ENCODE assay signal across 11 mouse cellular contexts in the genomic region with DNA sequence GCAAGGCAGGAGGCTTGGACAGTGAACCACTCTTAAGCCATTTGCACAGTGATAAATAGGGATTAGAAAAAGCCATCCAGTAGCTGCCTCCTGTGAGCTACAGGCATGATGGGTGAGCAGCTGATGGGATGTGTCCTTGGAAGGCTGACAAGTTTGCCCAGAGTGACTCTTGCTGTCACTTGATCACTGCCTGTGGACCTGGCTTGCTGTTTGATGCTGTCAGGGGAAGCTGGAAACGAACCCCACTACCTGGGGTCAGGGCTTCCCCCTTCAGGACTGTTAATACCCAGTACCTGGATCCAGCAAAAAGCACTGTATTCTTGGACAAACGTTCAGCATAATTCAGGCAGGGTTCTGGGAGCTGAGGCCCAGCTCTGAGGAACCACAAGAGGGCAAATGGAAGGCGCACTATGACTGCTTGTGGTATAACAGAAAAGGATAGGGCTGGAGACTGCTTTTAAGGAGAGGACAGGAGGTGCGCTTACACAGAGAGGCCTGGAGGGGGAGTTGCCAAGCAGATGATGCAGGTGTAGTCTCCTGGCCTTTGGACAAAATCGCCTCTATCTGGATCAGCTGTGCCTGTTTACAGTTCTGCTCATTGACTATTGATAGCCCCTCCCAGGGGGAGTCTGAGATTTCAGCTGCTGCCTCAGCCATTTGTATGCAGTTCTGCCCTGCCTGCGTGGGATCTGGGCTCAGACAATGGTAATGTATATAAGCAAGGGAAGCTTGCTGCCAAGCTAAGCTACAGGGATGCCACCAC. TPM values are rescaled to one million over a fixed set of nuclear protein-coding genes. Genes with fewer than 3 reads are reported as not detected.
DNase-seq lines count a peak whose midpoint lies in the region; ATAC-seq and TF ChIP-seq lines count a peak whose summit lies in the region.
"Had no signal": no experiment of that assay in that cellular context is flagged by ENCODE, and none has a peak within 500 bp of the region (broad histone marks: within the 10 kb centered on the region; RNA-seq: fewer than 3 reads in every experiment).

No protein-coding gene starts in this region.

- peaks cover 9% of the 10 kb centered on the region; the same call in 1 of the 2 replicates for H3K4me1 ChIP-seq in neural tube, embryonic 11.5 days (ENCODE audit: control insufficient read depth, insufficient read depth, low read length)
- peaks cover 8% of the 10 kb centered on the region for H3K4me1 ChIP-seq in hindbrain, embryonic 16.5 days (ENCODE audit: control insufficient read depth, insufficient read depth, low read depth, low read length)
- no peaks in the 10 kb centered on the region for H3K4me1 ChIP-seq in neural tube, embryonic 14.5 days (ENCODE audit: control insufficient read depth, insufficient read depth, low read length)
- peaks cover 18% of the 10 kb centered on the region for H3K4me1 ChIP-seq in lung, adult 2 months (ENCODE audit: control insufficient read depth, insufficient read depth, low read length)

- ATAC-seq in neural tube, embryonic 11.5 days (ENCODE audit: insufficient read depth, low FRiP score, low TSS enrichment): peak; percentile 21; the same call in 1 of the 2 replicates
- ATAC-seq in hindbrain, embryonic 16.5 days: peak; percentile 25; the same call in 1 of the 2 replicates
- peak; percentile 42; the same call in 1 of the 2 replicates for ATAC-seq in neural tube, embryonic 14.5 days (ENCODE audit: low read depth)
- ATAC-seq: forebrain, embryonic 15.5 days had no signal

- no peak overlapping the region for H3K9ac ChIP-seq in neural tube, embryonic 11.5 days (ENCODE audit: low read length)
- no peak overlapping the region for H3K9ac ChIP-seq in hindbrain, embryonic 16.5 days (ENCODE audit: low read depth, low read length)
- H3K9ac ChIP-seq in neural tube, embryonic 14.5 days (replicated peaks; ENCODE audit: low read depth, low read length): no peak overlapping the region
- H3K9ac ChIP-seq: forebrain, embryonic 15.5 days; hindbrain, embryonic 15.5 days had no signal

- H3K4me2 ChIP-seq in neural tube, embryonic 11.5 days (ENCODE audit: low read depth): no peak overlapping the region
- no peak overlapping the region for H3K4me2 ChIP-seq in hindbrain, embryonic 16.5 days (ENCODE audit: low read length)
- no peak overlapping the region for H3K4me2 ChIP-seq in neural tube, embryonic 14.5 days (ENCODE audit: low read depth, low read length)
- H3K4me2 ChIP-seq: forebrain, embryonic 15.5 days; hindbrain, embryonic 15.5 days had no signal

- no peak overlapping the region for H3K27ac ChIP-seq in neural tube, embryonic 11.5 days (ENCODE audit: low read depth, low read length)
- H3K27ac ChIP-seq in hindbrain, embryonic 16.5 days (ENCODE audit: low read depth, low read length): no peak overlapping the region
- H3K27ac ChIP-seq in neural tube, embryonic 14.5 days (ENCODE audit: low read depth, low read length): 0 out of 2 replicates have a peak overlapping the region, but pooled peaks have one; percentile 44
- H3K27ac ChIP-seq: forebrain, embryonic 15.5 days; hindbrain, embryonic 15.5 days; macrophage had no signal

- H3K27me3 ChIP-seq in neural tube, embryonic 11.5 days (ENCODE audit: control insufficient read depth, insufficient read depth, low read length): no peaks in the 10 kb centered on the region
- H3K27me3 ChIP-seq in hindbrain, embryonic 16.5 days (replicated peaks; ENCODE audit: control insufficient read depth, insufficient read depth, low read length): no peaks in the 10 kb centered on the region
- H3K27me3 ChIP-seq in neural tube, embryonic 14.5 days (ENCODE audit: control insufficient read depth, insufficient read depth, low read length): no peaks in the 10 kb centered on the region
- H3K27me3 ChIP-seq: forebrain, embryonic 15.5 days; hindbrain, embryonic 15.5 days had no signal

- 42% methylated on average over 6 of the region's 6 CpGs for WGBS in neural tube, embryonic 11.5 days
- WGBS in hindbrain, embryonic 16.5 days: 34% methylated on average over 6 of the region's 6 CpGs
- 36% methylated on average over 6 of the region's 6 CpGs for WGBS in neural tube, embryonic 14.5 days
- WGBS in lung, adult 2 months: 54% methylated on average over 6 of the region's 6 CpGs

- H3K9me3 ChIP-seq in neural tube, embryonic 11.5 days (ENCODE audit: control insufficient read depth, low read length): no peaks in the 10 kb centered on the region
- no peaks in the 10 kb centered on the region for H3K9me3 ChIP-seq in hindbrain, embryonic 16.5 days (ENCODE audit: control insufficient read depth, low read length)
- no peaks in the 10 kb centered on the region for H3K9me3 ChIP-seq in neural tube, embryonic 14.5 days (ENCODE audit: control insufficient read depth, low read length)
- H3K9me3 ChIP-seq: forebrain, embryonic 15.5 days; hindbrain, embryonic 15.5 days had no signal

- no peak for TF ChIP-seq CTCF in lung, adult 2 months (IDR thresholded peaks at IDR 0.05; ENCODE audit: insufficient read depth, low read length)

- no peak for TF ChIP-seq POLR2A in lung, adult 2 months (IDR thresholded peaks at IDR 0.05; ENCODE audit: borderline replicate concordance, extremely low read depth, low read depth, low read length)

- DNase-seq in embryo, embryonic 10.5 days (ENCODE audit: low spot score): peak; percentile 13
- DNase-seq in embryo, embryonic 9.5 days (ENCODE audit: extremely low spot score): no peak
- peak; percentile 34 for DNase-seq in neural tube, embryonic 11.5 days (ENCODE audit: low spot score)
- DNase-seq in neural tube, embryonic 10.5 days (ENCODE audit: extremely low spot score, low spot score): no peak
- no peak for DNase-seq in lung, adult 2 months
- no peak for DNase-seq in lung, postnatal 25 days (ENCODE audit: low spot score)

- H3K4me3 ChIP-seq in neural tube, embryonic 11.5 days (ENCODE audit: low read depth, low read length): no peak overlapping the region
- no peak overlapping the region for H3K4me3 ChIP-seq in hindbrain, embryonic 16.5 days (ENCODE audit: low read length)
- H3K4me3 ChIP-seq in neural tube, embryonic 14.5 days (ENCODE audit: low read depth, low read length): no peak overlapping the region
- no peak overlapping the region for H3K4me3 ChIP-seq in lung, adult 2 months (replicated peaks; ENCODE audit: extremely low read depth, low read depth, low read length)
- H3K4me3 ChIP-seq: forebrain, embryonic 15.5 days; hindbrain, embryonic 15.5 days had no signal

- H3K36me3 ChIP-seq in neural tube, embryonic 11.5 days (ENCODE audit: control insufficient read depth, insufficient read depth, low read length): peaks cover 2% of the 10 kb centered on the region; the same call in 1 of the 2 replicates
- peaks cover 5% of the 10 kb centered on the region for H3K36me3 ChIP-seq in hindbrain, embryonic 16.5 days (ENCODE audit: control insufficient read depth, insufficient read depth, low read length)
- peaks cover 14% of the 10 kb centered on the region for H3K36me3 ChIP-seq in neural tube, embryonic 14.5 days (ENCODE audit: control insufficient read depth, insufficient read depth, low read length)

RNA-seq across cellular contexts. Expression of a gene that starts 2.7 kb away (rescaled TPM):
- 0.45 and 0.49 TPM in 2 replicates for polyA plus RNA-seq in neural tube, embryonic 11.5 days (2014; fragmentation: Nextera tagmentation; extraction: Ambion mirVana)
- 1.6 and 2.1 TPM in 2 replicates for polyA plus RNA-seq in hindbrain, embryonic 16.5 days (2015; fragmentation: Nextera tagmentation; extraction: Ambion mirVana)
- 0.77 and 1.3 TPM in 2 replicates for polyA plus RNA-seq in neural tube, embryonic 14.5 days (2014; fragmentation: Nextera tagmentation; extraction: Ambion mirVana)
- polyA plus RNA-seq in lung, adult 2 months (2012; rRNA removed): 75.3 and 97.7 TPM in 2 replicates

RNA-seq across cellular contexts. Expression of a gene that starts 14.9 kb away (rescaled TPM):
- polyA plus RNA-seq in neural tube, embryonic 11.5 days (2014; fragmentation: Nextera tagmentation; extraction: Ambion mirVana): 49.1 and 52.5 TPM in 2 replicates
- 57.7 and 65.3 TPM in 2 replicates for polyA plus RNA-seq in hindbrain, embryonic 16.5 days (2015; fragmentation: Nextera tagmentation; extraction: Ambion mirVana)
- polyA plus RNA-seq in neural tube, embryonic 14.5 days (2014; fragmentation: Nextera tagmentation; extraction: Ambion mirVana): 38.9 and 47.5 TPM in 2 replicates
- 17.1 and 17.7 TPM in 2 replicates for polyA plus RNA-seq in lung, adult 2 months (2012; rRNA removed)

Comparison
In these comparisons a context has a peak if more than half of its experiments do, and no peak if none do; other contexts are left out.
1. DNase-seq: peak in embryo, embryonic 10.5 days (single experiment) and neural tube, embryonic 11.5 days (single experiment); none in embryo, embryonic 9.5 days (single experiment), neural tube, embryonic 10.5 days (single experiment), lung, adult 2 months (single experiment) and lung, postnatal 25 days (single experiment).
2. RNA of a gene that starts 2.7 kb away (polyA plus RNA-seq): 75.3 to 97.7 TPM in lung, adult 2 months; 1.6 to 2.1 TPM in hindbrain, embryonic 16.5 days, 0.77 to 1.3 TPM in neural tube, embryonic 14.5 days and 0.45 to 0.49 TPM in neural tube, embryonic 11.5 days; every median in the first group is over 10 times any median in the second.
3. Peak in every context shown above with its lines, with median percentiles within 50 percentile points of each other: ATAC-seq.